Mouse (Mus musculus) heart, embryonic 15.5 days (tissue): ENCODE results near the gene Olfr364-ps1. TPM values are rescaled to one million over a fixed set of nuclear protein-coding genes. Genes with fewer than 3 reads are reported as not detected.

Experiments used
- ATAC-seq: fragments of 200-750 bp; cut with Nextera tagmentation; replicated peaks from 2 replicates; pipeline ENCODE4 v1.8.0; 2017; ENCODE audit warnings: low read depth, moderate TSS enrichment; ENCODE audit not compliant: insufficient number of reproducible peaks, insufficient read depth, low FRiP score
- H3K27ac ChIP-seq: fragments of 300-500 bp; sonication (generic); 2 replicates; pipeline ENCODE4 v1.5.1; 2015; ENCODE audit warnings: mild to moderate bottlenecking, inconsistent platforms
- H3K27me3 ChIP-seq: fragments of 300-500 bp; sonication (generic); 2 replicates; pipeline ENCODE4 v1.6.1; 2015; ENCODE audit warnings: inconsistent platforms
- H3K36me3 ChIP-seq: fragments of 300-500 bp; sonication (generic); 2 replicates; pipeline ENCODE4 v1.6.1; 2015; ENCODE audit warnings: mild to moderate bottlenecking, inconsistent platforms
- H3K4me1 ChIP-seq: fragments of 300-500 bp; sonication (generic); replicated peaks from 2 replicates; pipeline ENCODE4 v1.6.1; 2015; ENCODE audit warnings: inconsistent platforms
- H3K4me2 ChIP-seq: fragments of 300-500 bp; sonication (generic); 2 replicates; pipeline ENCODE4 v1.6.1; 2015; ENCODE audit warnings: inconsistent platforms, mild to moderate bottlenecking, moderate library complexity
- H3K4me3 ChIP-seq: fragments of 300-500 bp; sonication (generic); 2 replicates; pipeline ENCODE4 v1.5.1; 2015; ENCODE audit warnings: mild to moderate bottlenecking, inconsistent platforms
- H3K9ac ChIP-seq: fragments of 300-500 bp; sonication (generic); 2 replicates; pipeline ENCODE4 v1.6.1; 2015; ENCODE audit warnings: mild to moderate bottlenecking, inconsistent platforms
- H3K9me3 ChIP-seq: fragments of 300-500 bp; sonication (generic); replicated peaks from 2 replicates; pipeline ENCODE4 v1.6.1; 2016; ENCODE audit warnings: inconsistent platforms
- WGBS: fragments of 180-500 bp; shearing (Covaris S2); methylation state at CpG from one replicate; pipeline ENCODE4 v1.1.7; 2015; ENCODE audit warnings: mixed read lengths; 5-methylcytosine and 5-hydroxymethylcytosine counted together
- polyA plus RNA-seq: library from polyadenylated mRNA; unstranded; fragments of >200 nt; fragmentation: Nextera tagmentation; extraction: Ambion mirVana; gene quantifications from 2 replicates; pipeline ENCODE4 v1.2.1, GENCODE M21; 2015

Gene Olfr364-ps1
- not detected in 2 replicates for polyA plus RNA-seq

DNA sequence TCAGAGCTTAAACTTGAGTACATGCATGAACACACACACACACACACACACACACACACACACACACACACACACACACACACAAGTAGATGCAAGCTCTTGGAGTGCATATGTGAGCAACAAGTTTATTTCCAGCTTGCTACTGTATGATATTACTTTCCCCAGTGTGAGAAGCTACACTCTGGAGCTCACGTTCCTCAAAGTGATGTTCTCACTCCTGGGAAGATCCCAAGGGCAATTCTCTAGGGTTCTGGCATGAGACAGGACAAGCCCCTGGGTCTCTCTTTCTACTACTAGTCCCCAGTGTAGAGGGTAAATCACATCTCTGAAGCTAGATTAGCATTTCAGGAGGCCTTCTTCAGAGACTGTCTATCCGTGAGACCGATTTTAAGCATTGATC lies at the start of gene Olfr364-ps1:
Gene Olfr364-ps1, plus strand, starts transcription at position 301 of the 400 bp plus-strand sequence.
- H3K36me3 ChIP-seq: no peaks in the 10 kb centered on the region
- H3K27ac ChIP-seq: no peak within 1 kb of the TSS
- H3K4me3 ChIP-seq: no peak within 1 kb of the TSS
- 78% methylated on average over 3 of the region's 3 CpGs for WGBS
- H3K4me1 ChIP-seq: no peaks in the 10 kb centered on the region
- H3K9ac ChIP-seq: no peak within 1 kb of the TSS
- H3K27me3 ChIP-seq: no peaks in the 10 kb centered on the region
- H3K4me2 ChIP-seq: no peak within 1 kb of the TSS
- ATAC-seq: no peak
- no peaks in the 10 kb centered on the region for H3K9me3 ChIP-seq

DNA sequence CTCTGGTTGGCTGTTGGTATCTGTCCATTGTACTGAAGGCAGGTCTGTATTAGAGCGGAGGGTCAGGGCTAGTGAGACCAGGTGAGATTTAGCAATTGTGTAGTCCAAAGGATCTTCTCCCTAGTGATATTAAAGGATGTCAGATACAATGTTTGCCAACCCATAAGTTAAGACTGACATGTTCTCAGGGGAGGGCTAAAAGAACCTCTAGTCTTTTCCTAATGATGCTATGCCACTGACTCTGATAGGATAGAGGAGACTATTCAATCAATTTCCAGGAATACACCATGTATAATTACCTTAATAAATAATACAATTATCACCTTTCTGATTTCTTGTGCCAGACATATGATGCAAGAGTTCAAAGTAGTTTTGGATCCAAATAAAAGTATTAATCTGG lies 21.3 kb upstream of the Olfr364-ps1 start, which contains the start of gene Olfr362:
Gene Olfr362, minus strand, starts transcription at position 101 of the 400 bp plus-strand sequence.
- no peaks in the 10 kb centered on the region for H3K4me1 ChIP-seq
- H3K4me2 ChIP-seq: no peak within 1 kb of the TSS
- H3K27me3 ChIP-seq: no peaks in the 10 kb centered on the region
- H3K9me3 ChIP-seq: peaks cover 16% of the 10 kb centered on the region; the same call in 1 of the 2 replicates
- 88% methylated on average over 1 of the region's 1 CpGs for WGBS
- no peak for ATAC-seq
- H3K4me3 ChIP-seq: no peak within 1 kb of the TSS
- no peak within 1 kb of the TSS for H3K9ac ChIP-seq
- H3K36me3 ChIP-seq: no peaks in the 10 kb centered on the region
- no peak within 1 kb of the TSS for H3K27ac ChIP-seq

DNA sequence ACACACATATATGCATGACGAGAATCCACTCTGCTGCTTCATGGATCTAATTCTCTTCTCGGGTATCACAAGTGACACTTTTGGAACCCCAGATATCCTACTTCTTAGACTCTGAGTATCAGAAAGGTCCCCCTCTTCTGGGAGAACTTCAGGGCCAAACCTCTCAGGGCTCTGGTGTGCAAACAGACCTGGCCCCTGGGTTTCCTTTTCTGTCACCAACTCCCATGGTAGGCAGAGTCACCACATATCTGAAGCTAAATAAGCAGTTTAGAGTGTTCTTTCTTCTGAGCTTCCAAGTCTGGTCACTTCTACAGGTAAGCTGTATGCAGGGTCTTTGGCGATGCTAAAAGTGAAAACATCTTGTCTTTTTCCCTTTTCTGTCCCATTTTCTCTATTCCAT lies 48.8 kb downstream of the Olfr364-ps1 start, which contains the start of gene Olfr365:
Gene Olfr365, plus strand, starts transcription at position 301 of the 400 bp plus-strand sequence.
- no peak within 1 kb of the TSS for H3K4me3 ChIP-seq
- H3K9me3 ChIP-seq: no peaks in the 10 kb centered on the region
- H3K4me1 ChIP-seq: no peaks in the 10 kb centered on the region
- no peak within 1 kb of the TSS for H3K4me2 ChIP-seq
- ATAC-seq: no peak
- H3K9ac ChIP-seq: no peak within 1 kb of the TSS
- no peak within 1 kb of the TSS for H3K27ac ChIP-seq
- no peaks in the 10 kb centered on the region for H3K27me3 ChIP-seq
- WGBS: 57% methylated on average over 3 of the region's 3 CpGs
- H3K36me3 ChIP-seq: no peaks in the 10 kb centered on the region

Other genes starting within 250 kb of the Olfr364-ps1 start
- gene Olfr353, start 246.4 kb upstream of the Olfr364-ps1 start, polyA plus RNA-seq: not detected in 2 replicates
- gene Olfr354, start 233.6 kb upstream of the Olfr364-ps1 start, polyA plus RNA-seq: not detected in 2 replicates
- not detected in 2 replicates for gene Olfr355, start 210.4 kb upstream of the Olfr364-ps1 start, polyA plus RNA-seq
- gene Olfr356, start 202.2 kb upstream of the Olfr364-ps1 start, polyA plus RNA-seq: not detected in 2 replicates
- gene Olfr357, start 145.5 kb upstream of the Olfr364-ps1 start, polyA plus RNA-seq: not detected in 2 replicates
- not detected in 2 replicates for gene Olfr358, start 130.0 kb upstream of the Olfr364-ps1 start, polyA plus RNA-seq
- not detected in 2 replicates for gene Olfr360, start 73.6 kb upstream of the Olfr364-ps1 start, polyA plus RNA-seq
- gene Olfr361, start 50.0 kb upstream of the Olfr364-ps1 start, polyA plus RNA-seq: not detected in 2 replicates
- not detected in 2 replicates for gene Olfr362, start 21.4 kb upstream of the Olfr364-ps1 start, polyA plus RNA-seq
- gene Olfr365, start 48.9 kb downstream of the Olfr364-ps1 start, polyA plus RNA-seq: not detected in 2 replicates
- not detected in 2 replicates for gene Olfr366, start 72.3 kb downstream of the Olfr364-ps1 start, polyA plus RNA-seq
- gene Olfr368, start 187.2 kb downstream of the Olfr364-ps1 start, polyA plus RNA-seq: not detected in 2 replicates
- gene Pdcl, start 220.0 kb downstream of the Olfr364-ps1 start, polyA plus RNA-seq: 30.3 and 31.6 TPM in 2 replicates